Mouse (Mus musculus) gastrocnemius, postnatal 25 days (tissue): Measurements from ENCODE around the gene Nrg4. TPM values are rescaled to one million over a fixed set of nuclear protein-coding genes. Genes with fewer than 3 reads are reported as not detected.
"Not testable (repeated sequence)": the region's sequence is repeated elsewhere in the genome, so short reads cannot be mapped to it uniquely, and the experiment has no call there.

Experiments
- DNase-seq: peaks from one replicate; pipeline ENCODE4 v3.0.0; 2022
- total RNA-seq, 2 experiments: library from RNA; stranded (reverse); gene quantifications; 1 replicate in 1 of 2; 2 replicates in 1 of 2; pipeline ENCODE4 v1.2.3; 2021

Nrg4 gene
- total RNA-seq, 2 experiments from 2014 or later: 1.3 TPM; not detected in 1

- no peak for DNase-seq
Measured at GRCm38 (mm10) chr9:55322641-55323040, 4.0 kb downstream of the Nrg4 start.

- no peak for DNase-seq
Measured at GRCm38 (mm10) chr9:55313619-55314261, 12.9 kb downstream of the Nrg4 start.

- DNase-seq: peak; percentile 29
Measured at GRCm38 (mm10) chr9:55311560-55311959, 15.1 kb downstream of the Nrg4 start.

- no peak for DNase-seq
Measured at GRCm38 (mm10) chr9:55308455-55308854, 18.2 kb downstream of the Nrg4 start.

- no peak for DNase-seq
Measured at GRCm38 (mm10) chr9:55307557-55307956, 19.1 kb downstream of the Nrg4 start.

- DNase-seq: no peak
Measured at GRCm38 (mm10) chr9:55307066-55307465, 19.6 kb downstream of the Nrg4 start.

GRCm38 (mm10) chr9:55296221-55296620 is 30.4 kb downstream of the Nrg4 start:
- DNase-seq: no peak

- DNase-seq: no peak
Measured at GRCm38 (mm10) chr9:55291966-55292365, 34.7 kb downstream of the Nrg4 start.

- DNase-seq: no peak
Measured at GRCm38 (mm10) chr9:55289475-55290198, 37.0 kb downstream of the Nrg4 start.

GRCm38 (mm10) chr9:55285197-55285596 is 41.4 kb downstream of the Nrg4 start:
- no peak for DNase-seq

GRCm38 (mm10) chr9:55283516-55283915 is 43.1 kb downstream of the Nrg4 start:
- no peak for DNase-seq

GRCm38 (mm10) chr9:55279114-55279825 is 47.4 kb downstream of the Nrg4 start:
- no peak for DNase-seq

- no peak for DNase-seq
Measured at GRCm38 (mm10) chr9:55277562-55277961, 49.1 kb downstream of the Nrg4 start.

- DNase-seq: no peak
Measured at GRCm38 (mm10) chr9:55273906-55274305, 52.7 kb downstream of the Nrg4 start.

- no peak for DNase-seq
Measured at GRCm38 (mm10) chr9:55271960-55272560, 54.6 kb downstream of the Nrg4 start.

GRCm38 (mm10) chr9:55264356-55265302 is 62.0 kb downstream of the Nrg4 start:
- DNase-seq: no peak

- no peak for DNase-seq
Measured at GRCm38 (mm10) chr9:55259741-55260140, 66.9 kb downstream of the Nrg4 start.

- no peak for DNase-seq
Measured at GRCm38 (mm10) chr9:55257105-55257504, 69.5 kb downstream of the Nrg4 start.

GRCm38 (mm10) chr9:55255604-55256003 is 71.0 kb downstream of the Nrg4 start:
- DNase-seq: no peak

- DNase-seq: no peak
Measured at GRCm38 (mm10) chr9:55255056-55255455, 71.6 kb downstream of the Nrg4 start.

- DNase-seq: no peak
Measured at GRCm38 (mm10) chr9:55253849-55254248, 72.8 kb downstream of the Nrg4 start.

GRCm38 (mm10) chr9:55252097-55252496 is 74.5 kb downstream of the Nrg4 start:
- not testable (repeated sequence) for DNase-seq
